Mouse (Mus musculus): Measurements from ENCODE around the gene Cyp27b1. TPM values are rescaled to one million over a fixed set of nuclear protein-coding genes. Genes with fewer than 3 reads are reported as not detected.

The Cyp27b1 gene
- polyA plus RNA-seq, 1 experiment from 2014 or later: 0.21 TPM

GRCm38 (mm10) chr10:127018422-127018821 lies 29.6 kb upstream of the Cyp27b1 start:
- no peak overlapping the region for H3K4me3 ChIP-seq (replicated peaks; ENCODE audit: low read length)
- no peak for ATAC-seq (ENCODE audit: insufficient read depth, low FRiP score)
- H3K4me1 ChIP-seq (ENCODE audit: control insufficient read depth, insufficient read depth, low read length): no peaks in the 10 kb centered on the region
- H3K27ac ChIP-seq (ENCODE audit: low read length): no peak overlapping the region
- no peak overlapping the region for H3K9ac ChIP-seq (ENCODE audit: low read length)
- no peak overlapping the region for H3K4me2 ChIP-seq (ENCODE audit: low read depth, low read length)
- H3K27me3 ChIP-seq (ENCODE audit: control insufficient read depth, insufficient read depth, low read length): no peaks in the 10 kb centered on the region
- no peaks in the 10 kb centered on the region for H3K9me3 ChIP-seq (replicated peaks; ENCODE audit: control insufficient read depth, low read length)
- 76% methylated on average over 16 of the region's 16 CpGs for WGBS
- no peaks in the 10 kb centered on the region for H3K36me3 ChIP-seq (ENCODE audit: control insufficient read depth, insufficient read depth, low read length)

- Histone ChIP-seq H3K9me3 (replicated peaks; ENCODE audit: control insufficient read depth, low read length) (no peaks in the 10 kb centered on the region), H3K36me3 (ENCODE audit: control insufficient read depth, insufficient read depth, low read length) (peaks cover 13% of the 10 kb centered on the region; the same call in 1 of the 2 replicates), H3K4me1 (ENCODE audit: control insufficient read depth, insufficient read depth, low read length) (no peaks in the 10 kb centered on the region), H3K27ac (ENCODE audit: low read length) (peak within 1 kb of the TSS; percentile 73), H3K4me3 (replicated peaks; ENCODE audit: low read length) (peak within 1 kb of the TSS; percentile 87), H3K9ac (ENCODE audit: low read length) (peak within 1 kb of the TSS; percentile 89), H3K27me3 (ENCODE audit: control insufficient read depth, insufficient read depth, low read length) (no peaks in the 10 kb centered on the region), H3K4me2 (ENCODE audit: low read depth, low read length) (peak within 1 kb of the TSS; percentile 81)
- ATAC-seq (ENCODE audit: insufficient read depth, low FRiP score): peak; percentile 90
- WGBS: 5% methylated on average over 56 of the region's 56 CpGs
These were observed 17.4 kb upstream of the Cyp27b1 start, which contains the start of gene Tsfm for GRCm38 (mm10) chr10:127030336-127031296. Tsfm (minus strand) TSS chr10:127030840.

- Histone ChIP-seq H3K27me3 (ENCODE audit: control insufficient read depth, insufficient read depth, low read length) (no peaks in the 10 kb centered on the region), H3K9me3 (replicated peaks; ENCODE audit: control insufficient read depth, low read length) (no peaks in the 10 kb centered on the region), H3K27ac (ENCODE audit: low read length) (no peak overlapping the region), H3K4me1 (ENCODE audit: control insufficient read depth, insufficient read depth, low read length) (no peaks in the 10 kb centered on the region), H3K36me3 (ENCODE audit: control insufficient read depth, insufficient read depth, low read length) (0 out of 2 replicates have a peak, but pooled peaks cover 2% of the 10 kb centered on the region), H3K4me2 (ENCODE audit: low read depth, low read length) (no peak overlapping the region), H3K4me3 (replicated peaks; ENCODE audit: low read length) (no peak overlapping the region), H3K9ac (ENCODE audit: low read length) (no peak overlapping the region)
- WGBS: 71% methylated on average over 8 of the region's 8 CpGs
- ATAC-seq (ENCODE audit: insufficient read depth, low FRiP score): no peak
These were observed 14.7 kb upstream of the Cyp27b1 start for GRCm38 (mm10) chr10:127033301-127033741.

GRCm38 (mm10) chr10:127036273-127036672 lies 11.8 kb upstream of the Cyp27b1 start:
- Histone ChIP-seq H3K27ac (ENCODE audit: low read length) (no peak overlapping the region), H3K36me3 (ENCODE audit: control insufficient read depth, insufficient read depth, low read length) (no peaks in the 10 kb centered on the region), H3K4me2 (ENCODE audit: low read depth, low read length) (no peak overlapping the region), H3K9me3 (replicated peaks; ENCODE audit: control insufficient read depth, low read length) (no peaks in the 10 kb centered on the region), H3K4me3 (replicated peaks; ENCODE audit: low read length) (no peak overlapping the region), H3K9ac (ENCODE audit: low read length) (no peak overlapping the region), H3K27me3 (ENCODE audit: control insufficient read depth, insufficient read depth, low read length) (no peaks in the 10 kb centered on the region), H3K4me1 (ENCODE audit: control insufficient read depth, insufficient read depth, low read length) (no peaks in the 10 kb centered on the region)
- no peak for ATAC-seq (ENCODE audit: insufficient read depth, low FRiP score)
- WGBS: 82% methylated on average over 12 of the region's 12 CpGs

GRCm38 (mm10) chr10:127037641-127038040 lies 10.4 kb upstream of the Cyp27b1 start:
- Histone ChIP-seq H3K27ac (ENCODE audit: low read length) (no peak overlapping the region), H3K27me3 (ENCODE audit: control insufficient read depth, insufficient read depth, low read length) (no peaks in the 10 kb centered on the region), H3K4me2 (ENCODE audit: low read depth, low read length) (no peak overlapping the region), H3K4me3 (replicated peaks; ENCODE audit: low read length) (no peak overlapping the region), H3K9ac (ENCODE audit: low read length) (no peak overlapping the region), H3K4me1 (ENCODE audit: control insufficient read depth, insufficient read depth, low read length) (peaks cover 3% of the 10 kb centered on the region; the same call in 1 of the 2 replicates), H3K9me3 (replicated peaks; ENCODE audit: control insufficient read depth, low read length) (no peaks in the 10 kb centered on the region), H3K36me3 (ENCODE audit: control insufficient read depth, insufficient read depth, low read length) (no peaks in the 10 kb centered on the region)
- 75% methylated on average over 12 of the region's 12 CpGs for WGBS
- ATAC-seq (ENCODE audit: insufficient read depth, low FRiP score): no peak

GRCm38 (mm10) chr10:127040569-127041214 lies 7.4 kb upstream of the Cyp27b1 start:
- Histone ChIP-seq H3K4me1 (ENCODE audit: control insufficient read depth, insufficient read depth, low read length) (peaks cover 7% of the 10 kb centered on the region; the same call in 1 of the 2 replicates), H3K4me2 (ENCODE audit: low read depth, low read length) (peak overlapping the region; percentile 98), H3K27me3 (ENCODE audit: control insufficient read depth, insufficient read depth, low read length) (no peaks in the 10 kb centered on the region), H3K4me3 (replicated peaks; ENCODE audit: low read length) (peak overlapping the region; percentile 92), H3K9me3 (replicated peaks; ENCODE audit: control insufficient read depth, low read length) (no peaks in the 10 kb centered on the region), H3K27ac (ENCODE audit: low read length) (peak overlapping the region; percentile 77), H3K9ac (ENCODE audit: low read length) (peak overlapping the region; percentile 85), H3K36me3 (ENCODE audit: control insufficient read depth, insufficient read depth, low read length) (0 out of 2 replicates have a peak, but pooled peaks cover 2% of the 10 kb centered on the region)
- no peak for ATAC-seq (ENCODE audit: insufficient read depth, low FRiP score)
- 2% methylated on average over 20 of the region's 20 CpGs for WGBS

GRCm38 (mm10) chr10:127041274-127041766 lies 6.7 kb upstream of the Cyp27b1 start, which contains the start of the genes Mettl1 and Eef1akmt3:
Mettl1 (plus strand) TSS chr10:127041414.
Eef1akmt3 (minus strand) TSS chr10:127041513.
- Histone ChIP-seq H3K4me2 (ENCODE audit: low read depth, low read length) (peak within 1 kb of the TSS; percentile 98), H3K27me3 (ENCODE audit: control insufficient read depth, insufficient read depth, low read length) (no peaks in the 10 kb centered on the region), H3K9me3 (replicated peaks; ENCODE audit: control insufficient read depth, low read length) (no peaks in the 10 kb centered on the region), H3K36me3 (ENCODE audit: control insufficient read depth, insufficient read depth, low read length) (0 out of 2 replicates have a peak, but pooled peaks cover 2% of the 10 kb centered on the region), H3K27ac (ENCODE audit: low read length) (peak within 1 kb of the TSS; percentile 77), H3K9ac (ENCODE audit: low read length) (peak within 1 kb of the TSS; percentile 85), H3K4me3 (replicated peaks; ENCODE audit: low read length) (peak within 1 kb of the TSS; percentile 92), H3K4me1 (ENCODE audit: control insufficient read depth, insufficient read depth, low read length) (peaks cover 7% of the 10 kb centered on the region; the same call in 1 of the 2 replicates)
- under 1% methylated on average over 28 of the region's 28 CpGs for WGBS
- ATAC-seq (ENCODE audit: insufficient read depth, low FRiP score): peak; percentile 65

- Histone ChIP-seq H3K27ac (ENCODE audit: low read length) (peak overlapping the region; percentile 77), H3K9ac (ENCODE audit: low read length) (peak overlapping the region; percentile 85), H3K9me3 (replicated peaks; ENCODE audit: control insufficient read depth, low read length) (no peaks in the 10 kb centered on the region), H3K4me1 (ENCODE audit: control insufficient read depth, insufficient read depth, low read length) (peaks cover 7% of the 10 kb centered on the region; the same call in 1 of the 2 replicates), H3K4me3 (replicated peaks; ENCODE audit: low read length) (peak overlapping the region; percentile 92), H3K27me3 (ENCODE audit: control insufficient read depth, insufficient read depth, low read length) (no peaks in the 10 kb centered on the region), H3K4me2 (ENCODE audit: low read depth, low read length) (peak overlapping the region; percentile 98), H3K36me3 (ENCODE audit: control insufficient read depth, insufficient read depth, low read length) (0 out of 2 replicates have a peak, but pooled peaks cover 2% of the 10 kb centered on the region)
- peak; percentile 85 for ATAC-seq (ENCODE audit: insufficient read depth, low FRiP score)
- under 1% methylated on average over 44 of the region's 44 CpGs for WGBS
These were observed 6.2 kb upstream of the Cyp27b1 start for GRCm38 (mm10) chr10:127041774-127042338.

Measured in stomach, embryonic 16.5 days (tissue).